Comparison of ENCODE assay signal across 2 mouse cellular contexts in genomic region chr13:19570166-19570565, GRCm38 (mm10). TPM values are rescaled to one million over a fixed set of nuclear protein-coding genes. Genes with fewer than 3 reads are reported as not detected.
"Had no signal": no experiment of that assay in that cellular context is flagged by ENCODE, and none has a peak within 500 bp of the region (broad histone marks: within the 10 kb centered on the region; RNA-seq: fewer than 3 reads in every experiment).

No protein-coding gene starts in this region.

RNA-seq across cellular contexts. Expression of gene Sfrp4, which starts 52.7 kb away (rescaled TPM):
- total RNA-seq: granulocyte monocyte progenitor cell, adult 5-6 weeks had no signal
- polyA plus RNA-seq: erythroblast, embryonic 14.5 days had no signal
